Comparison of ENCODE assay signal across 8 mouse cellular contexts in genomic region chr13:89634137-89634683, GRCm38 (mm10).
DNase-seq lines count a peak whose midpoint lies in the region; ATAC-seq and TF ChIP-seq lines count a peak whose summit lies in the region.

No protein-coding gene starts in this region.

- TF ChIP-seq EP300 in liver, postnatal 0 days (IDR thresholded peaks at IDR 0.05; ENCODE audit: low read depth): no peak

- H3K4me2 ChIP-seq in liver, postnatal 0 days (ENCODE audit: low read depth, low read length): no peak overlapping the region
- no peak overlapping the region for H3K4me2 ChIP-seq in liver, embryonic 11.5 days
- H3K4me2 ChIP-seq in hindbrain, embryonic 14.5 days (replicated peaks): no peak overlapping the region

- H3K27me3 ChIP-seq in liver, postnatal 0 days (ENCODE audit: insufficient read depth, low read length): no peaks in the 10 kb centered on the region
- H3K27me3 ChIP-seq in liver, embryonic 11.5 days (replicated peaks; ENCODE audit: control insufficient read depth, insufficient read depth, low read length): no peaks in the 10 kb centered on the region
- no peaks in the 10 kb centered on the region for H3K27me3 ChIP-seq in hindbrain, embryonic 14.5 days (ENCODE audit: control insufficient read depth, insufficient read depth, low read length)

- no peak overlapping the region for H3K27ac ChIP-seq in liver, postnatal 0 days (ENCODE audit: low read depth)
- no peak overlapping the region for H3K27ac ChIP-seq in liver, embryonic 11.5 days (ENCODE audit: low read depth, low read length)
- H3K27ac ChIP-seq in hindbrain, embryonic 14.5 days: no peak overlapping the region

- 23% methylated on average over 4 of the region's 4 CpGs for WGBS in liver, postnatal 0 days (ENCODE audit: insufficient replicate concordance)
- 30% methylated on average over 4 of the region's 4 CpGs for WGBS in liver, embryonic 11.5 days
- WGBS in hindbrain, embryonic 14.5 days: 36% methylated on average over 4 of the region's 4 CpGs

- no peaks in the 10 kb centered on the region for H3K9me3 ChIP-seq in liver, postnatal 0 days (ENCODE audit: low read length)
- H3K9me3 ChIP-seq in liver, embryonic 11.5 days (ENCODE audit: control insufficient read depth, low read length): no peaks in the 10 kb centered on the region
- H3K9me3 ChIP-seq in hindbrain, embryonic 14.5 days (ENCODE audit: control insufficient read depth, low read length): no peaks in the 10 kb centered on the region

- peak; percentile 15 for DNase-seq in adrenal gland, postnatal 14 days
- DNase-seq in adrenal gland, postnatal 25 days: no peak
- no peak for DNase-seq in liver, postnatal 0 days
- DNase-seq in liver, embryonic 11.5 days (ENCODE audit: low spot score): no peak
- peak; percentile 18 for DNase-seq in c-Kit-positive CD71-positive TER-119-positive erythroid progenitor cells, embryonic 14.5 days (ENCODE audit: low spot score)
- peak; percentile 79 for DNase-seq in hindbrain, embryonic 14.5 days (ENCODE audit: low spot score)
- peak; percentile 44 for DNase-seq in lung, postnatal 25 days (ENCODE audit: low spot score)
- DNase-seq in thymus, postnatal 4 days: peak; percentile 6

- ATAC-seq in liver, postnatal 0 days: no peak
- no peak for ATAC-seq in liver, embryonic 11.5 days (replicated peaks; ENCODE audit: low FRiP score)
- peak; percentile 73; the same call in 1 of the 2 replicates for ATAC-seq in hindbrain, embryonic 14.5 days (ENCODE audit: low FRiP score)

- no peaks in the 10 kb centered on the region for H3K4me1 ChIP-seq in liver, postnatal 0 days (ENCODE audit: insufficient read depth)
- no peaks in the 10 kb centered on the region for H3K4me1 ChIP-seq in liver, embryonic 11.5 days (replicated peaks; ENCODE audit: control insufficient read depth, insufficient read depth, low read length)
- H3K4me1 ChIP-seq in hindbrain, embryonic 14.5 days (replicated peaks; ENCODE audit: control insufficient read depth, insufficient read depth, low read length): no peaks in the 10 kb centered on the region

- peak; percentile 78 for TF ChIP-seq CTCF in liver, postnatal 0 days (IDR thresholded peaks at IDR 0.05; ENCODE audit: low read depth)

- no peak overlapping the region for H3K4me3 ChIP-seq in liver, postnatal 0 days (ENCODE audit: low read depth, low read length)
- no peak overlapping the region for H3K4me3 ChIP-seq in liver, embryonic 11.5 days (ENCODE audit: low read depth, low read length)
- H3K4me3 ChIP-seq in hindbrain, embryonic 14.5 days (replicated peaks; ENCODE audit: low read length): no peak overlapping the region

- no peaks in the 10 kb centered on the region for H3K36me3 ChIP-seq in liver, postnatal 0 days (replicated peaks; ENCODE audit: insufficient read depth, low read length)
- no peaks in the 10 kb centered on the region for H3K36me3 ChIP-seq in liver, embryonic 11.5 days (ENCODE audit: control insufficient read depth, insufficient read depth, low read length)
- H3K36me3 ChIP-seq in hindbrain, embryonic 14.5 days (replicated peaks; ENCODE audit: control insufficient read depth, insufficient read depth): no peaks in the 10 kb centered on the region

- H3K9ac ChIP-seq in liver, postnatal 0 days (replicated peaks): no peak overlapping the region
- H3K9ac ChIP-seq in liver, embryonic 11.5 days (ENCODE audit: low read depth, low read length): no peak overlapping the region
- H3K9ac ChIP-seq in hindbrain, embryonic 14.5 days: no peak overlapping the region

Comparison
In these comparisons a context has a peak if more than half of its experiments do, and no peak if none do; other contexts are left out.
1. DNase-seq: peak in adrenal gland, postnatal 14 days (single experiment), c-Kit-positive CD71-positive TER-119-positive erythroid progenitor cells, embryonic 14.5 days (single experiment), hindbrain, embryonic 14.5 days (single experiment), lung, postnatal 25 days (single experiment) and thymus, postnatal 4 days (single experiment); none in adrenal gland, postnatal 25 days (single experiment), liver, postnatal 0 days (single experiment) and liver, embryonic 11.5 days (single experiment).